Mouse (Mus musculus) layer of hippocampus, adult 9-11 months (tissue): ENCODE measurements around the gene Elovl7.
A peak's percentile ranks its signal among the peaks of the same experiment; 100 is the strongest.

Experiments used
- DNase-seq: peaks from one replicate; pipeline ENCODE4 v3.0.0; 2022

Elovl7 gene

GRCm38 (mm10) chr13:108303841-108304240 is 89.6 kb downstream of the Elovl7 start:
- no peak for DNase-seq

- DNase-seq: no peak
These were observed 90.5 kb downstream of the Elovl7 start for GRCm38 (mm10) chr13:108304680-108305079.

- DNase-seq: peak; percentile 94
These were observed 101.7 kb downstream of the Elovl7 start, which contains the start of gene Depdc1b for GRCm38 (mm10) chr13:108315702-108316486. Gene Depdc1b, plus strand, starts transcription at chr13:108316332.

- DNase-seq: no peak
These were observed 102.3 kb downstream of the Elovl7 start for GRCm38 (mm10) chr13:108316487-108316903.

- no peak for DNase-seq
These were observed 103.2 kb downstream of the Elovl7 start for GRCm38 (mm10) chr13:108317414-108317813.

GRCm38 (mm10) chr13:108319028-108319427 is 104.8 kb downstream of the Elovl7 start:
- no peak for DNase-seq

- no peak for DNase-seq
These were observed 106.0 kb downstream of the Elovl7 start for GRCm38 (mm10) chr13:108320216-108320615.

GRCm38 (mm10) chr13:108322466-108322865 is 108.3 kb downstream of the Elovl7 start:
- no peak for DNase-seq

- no peak for DNase-seq
These were observed 109.1 kb downstream of the Elovl7 start for GRCm38 (mm10) chr13:108323317-108323716.

GRCm38 (mm10) chr13:108323866-108324829 is 109.9 kb downstream of the Elovl7 start:
- DNase-seq: no peak

- DNase-seq: no peak
These were observed 111.7 kb downstream of the Elovl7 start for GRCm38 (mm10) chr13:108325871-108326270.

GRCm38 (mm10) chr13:108326351-108326750 is 112.1 kb downstream of the Elovl7 start:
- DNase-seq: no peak

GRCm38 (mm10) chr13:108327047-108327446 is 112.8 kb downstream of the Elovl7 start:
- no peak for DNase-seq

- DNase-seq: no peak
These were observed 114.4 kb downstream of the Elovl7 start for GRCm38 (mm10) chr13:108328406-108329180.

- no peak for DNase-seq
These were observed 115.5 kb downstream of the Elovl7 start for GRCm38 (mm10) chr13:108329693-108330092.
